Mouse (Mus musculus) sigmoid colon, adult 10 weeks (tissue): ENCODE measurements around the gene Smndc1. TPM values are rescaled to one million over a fixed set of nuclear protein-coding genes. Genes with fewer than 3 reads are reported as not detected.

Experiments used
- polyA plus RNA-seq: library from polyadenylated mRNA; stranded (reverse); fragments of 350-450 nt; fragmentation: Illumina TruSeq; extraction: RNeasy Lipid Tissue Mini Kit (QIAGEN cat#74804); gene quantifications from one replicate; pipeline ENCODE4 v1.2.3, GENCODE M21; 2014; ENCODE audit warnings: low read depth, low replicate concordance

Smndc1 gene
- 104 TPM for polyA plus RNA-seq

DNA sequence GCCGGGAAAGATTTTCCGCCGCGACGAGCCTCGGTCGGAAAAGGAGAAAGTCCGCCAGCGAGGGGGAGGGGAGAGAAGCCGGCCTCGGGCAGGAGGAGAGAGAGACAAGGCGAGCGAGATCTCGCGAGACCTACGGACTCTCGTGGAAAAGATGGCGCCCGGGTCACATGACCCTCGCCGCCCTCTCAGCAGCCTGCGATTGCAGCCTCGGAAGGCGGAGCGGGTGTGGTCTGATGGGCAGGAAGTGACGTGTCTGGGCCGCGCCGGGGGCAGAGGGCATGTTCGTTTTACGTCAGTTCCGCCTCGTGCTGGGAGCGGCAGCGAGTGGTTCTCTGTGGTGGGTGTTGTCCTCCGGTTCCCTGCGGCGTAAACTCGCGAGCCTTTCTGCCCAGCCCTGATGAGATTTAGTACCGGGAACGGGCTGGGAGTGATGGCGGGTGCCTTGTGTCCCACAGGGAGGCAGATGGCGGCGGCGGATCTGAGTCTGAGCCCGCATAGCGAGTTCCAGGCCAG, at the start of gene Smndc1:
Gene Smndc1 (minus strand): TSS at position 84 of the 513 bp plus-strand sequence.

DNA sequence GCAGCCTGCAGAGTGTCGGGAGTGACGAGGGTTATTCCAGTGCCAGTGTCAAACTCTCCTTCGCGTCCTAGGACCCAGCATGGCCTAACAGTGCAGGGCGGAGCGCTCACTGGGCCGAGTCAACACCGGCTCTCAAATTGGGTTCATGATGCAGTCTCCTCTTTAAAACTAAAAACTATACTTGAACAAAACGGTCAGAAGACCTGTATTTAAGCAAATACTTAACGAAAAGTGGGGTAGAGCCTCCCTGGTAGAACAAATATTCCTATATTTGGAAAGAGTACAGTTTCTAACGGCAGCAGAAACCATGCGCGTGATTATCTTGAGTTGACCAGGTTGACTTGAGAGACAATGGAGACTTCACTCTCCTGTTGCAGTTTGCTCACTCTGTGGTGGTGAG, 18.7 kb downstream of the Smndc1 start, which contains the start of gene Gm10197:
Gene Gm10197 (minus strand): TSS at position 101 of the 400 bp plus-strand sequence.

Other genes with a start within 250 kb of the Smndc1 start
- gene Mxi1, start 80.1 kb downstream of the Smndc1 start, polyA plus RNA-seq, result 81.9 TPM
- not detected for gene Gm10197, start 18.8 kb downstream of the Smndc1 start, polyA plus RNA-seq
- 2.6 TPM for gene Dusp5, start 138.5 kb upstream of the Smndc1 start, polyA plus RNA-seq
- 18.7 TPM for gene Nutf2-ps1, start 198.5 kb upstream of the Smndc1 start, polyA plus RNA-seq
- 111 TPM for gene Smc3, start 209.8 kb upstream of the Smndc1 start, polyA plus RNA-seq